Mouse (Mus musculus) lung, embryonic 16.5 days (tissue): ENCODE data around the gene Iqgap3. TPM values are rescaled to one million over a fixed set of nuclear protein-coding genes. Genes with fewer than 3 reads are reported as not detected.

Source experiments
- ATAC-seq: fragments of 200-750 bp; cut with Nextera tagmentation; 2 replicates; pipeline ENCODE4 v1.8.0; 2017; ENCODE audit warnings: low read depth, mild to moderate bottlenecking, moderate library complexity
- H3K27ac ChIP-seq: fragments of 300-500 bp; sonication (generic); 2 replicates; pipeline ENCODE4 v1.5.1; 2014; ENCODE audit warnings: mild to moderate bottlenecking, control low read depth, low read length
- H3K27me3 ChIP-seq: fragments of 300-500 bp; sonication (generic); 2 replicates; pipeline ENCODE4 v1.6.1; 2014; ENCODE audit warnings: low read depth, low read length, mixed read lengths; ENCODE audit not compliant: control insufficient read depth, insufficient read depth
- H3K36me3 ChIP-seq: fragments of 300-500 bp; sonication (generic); 2 replicates; pipeline ENCODE4 v1.6.1; 2014; ENCODE audit warnings: low read length; ENCODE audit not compliant: control insufficient read depth, insufficient read depth
- H3K4me1 ChIP-seq: fragments of 300-500 bp; sonication (generic); replicated peaks from 2 replicates; pipeline ENCODE4 v1.6.1; 2014; ENCODE audit warnings: low read length, mixed read lengths; ENCODE audit not compliant: control insufficient read depth, insufficient read depth
- H3K4me2 ChIP-seq: fragments of 300-500 bp; sonication (generic); 2 replicates; pipeline ENCODE4 v1.6.1; 2014; ENCODE audit warnings: low read depth, low read length, control low read depth
- H3K4me3 ChIP-seq: fragments of 300-500 bp; sonication (generic); 2 replicates; pipeline ENCODE4 v1.5.1; 2014; ENCODE audit warnings: mild to moderate bottlenecking, low read length, control low read depth
- H3K9ac ChIP-seq: fragments of 300-500 bp; sonication (generic); 2 replicates; pipeline ENCODE4 v1.6.1; 2014; ENCODE audit warnings: low read length, control low read depth
- H3K9me3 ChIP-seq: fragments of 300-500 bp; sonication (generic); 2 replicates; pipeline ENCODE4 v1.6.1; 2016; ENCODE audit warnings: low read length; ENCODE audit not compliant: control insufficient read depth
- WGBS: fragments of 180-500 bp; shearing (Covaris S2); extraction: QIAGEN DNeasy Blood & Tissue Kit; methylation state at CpG from one replicate; pipeline ENCODE4 v1.1.7; 2014; 5-methylcytosine and 5-hydroxymethylcytosine counted together
- polyA plus RNA-seq: library from polyadenylated mRNA; unstranded; fragments of >200 nt; fragmentation: Nextera tagmentation; extraction: Ambion mirVana; gene quantifications from 2 replicates; pipeline ENCODE4 v1.2.1, GENCODE M21; 2015

The Iqgap3 gene
- polyA plus RNA-seq, 1 experiment from 2014 or later: 26.9 TPM

- 6% methylated on average over 11 of the region's 11 CpGs for WGBS
- H3K9ac ChIP-seq: peak overlapping the region; percentile 44
- peak overlapping the region; percentile 66 for H3K4me3 ChIP-seq
Observed at GRCm38 (mm10) chr3:88140178-88140902, 58.6 kb downstream of the Iqgap3 start.

DNA sequence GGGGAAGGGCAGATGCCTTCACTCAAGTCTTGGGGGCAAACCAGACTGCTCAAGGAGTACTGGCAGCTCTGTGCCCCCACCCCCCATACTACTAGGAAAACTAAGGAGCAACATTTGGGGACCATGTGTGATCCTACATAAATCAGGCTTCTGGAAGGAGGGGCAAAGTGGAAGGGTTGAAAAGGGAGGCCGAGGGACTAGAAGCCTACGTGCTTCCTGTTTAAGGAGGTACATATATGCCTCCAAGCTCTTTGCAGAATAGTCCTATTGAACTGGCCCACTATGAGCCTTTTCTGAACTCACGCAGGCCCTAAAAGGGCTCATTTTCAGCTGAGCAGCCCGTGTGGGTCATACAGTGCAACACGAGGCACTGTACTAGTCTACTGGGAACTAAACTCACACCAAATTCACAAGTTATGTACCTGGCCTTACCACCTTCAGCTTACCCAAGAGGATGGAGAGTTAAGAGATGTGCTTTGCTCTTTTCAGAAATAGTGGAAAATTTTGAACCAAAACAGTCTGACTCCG, 59.2 kb downstream of the Iqgap3 start:
- peaks cover 58% of the 10 kb centered on the region for H3K4me1 ChIP-seq
- peak overlapping the region; percentile 92 for H3K4me2 ChIP-seq
- no peaks in the 10 kb centered on the region for H3K36me3 ChIP-seq
- peak overlapping the region; percentile 88 for H3K4me3 ChIP-seq
- H3K27ac ChIP-seq: peak overlapping the region; percentile 99
- 24% methylated on average over 6 of the region's 6 CpGs for WGBS
- ATAC-seq: no peak
- no peaks in the 10 kb centered on the region for H3K9me3 ChIP-seq
- H3K27me3 ChIP-seq: no peaks in the 10 kb centered on the region
- peak overlapping the region; percentile 44 for H3K9ac ChIP-seq

More at GRCm38 (mm10) chr3:88140178-88140902, 58.6 kb downstream of the Iqgap3 start:
- Histone ChIP-seq H3K4me1 (peaks cover 52% of the 10 kb centered on the region), H3K27me3 (no peaks in the 10 kb centered on the region), H3K27ac (peak overlapping the region; percentile 99), H3K36me3 (no peaks in the 10 kb centered on the region), H3K9me3 (no peaks in the 10 kb centered on the region), H3K4me2 (peak overlapping the region; percentile 92)
- no peak for ATAC-seq

- Histone ChIP-seq H3K9me3 (no peaks in the 10 kb centered on the region), H3K4me1 (peaks cover 63% of the 10 kb centered on the region), H3K4me2 (peak overlapping the region; percentile 92), H3K9ac (peak overlapping the region; percentile 65), H3K27me3 (no peaks in the 10 kb centered on the region), H3K4me3 (peak overlapping the region; percentile 88), H3K27ac (peak overlapping the region; percentile 99), H3K36me3 (no peaks in the 10 kb centered on the region)
- no peak for ATAC-seq
- WGBS: 7% methylated on average over 9 of the region's 9 CpGs
Observed at GRCm38 (mm10) chr3:88141439-88141786, 59.6 kb downstream of the Iqgap3 start.

- no peaks in the 10 kb centered on the region for H3K36me3 ChIP-seq
- no peaks in the 10 kb centered on the region for H3K27me3 ChIP-seq
- no peaks in the 10 kb centered on the region for H3K9me3 ChIP-seq
- peak; percentile 87 for ATAC-seq
- H3K4me3 ChIP-seq: peak within 1 kb of the TSS; percentile 88
- peak within 1 kb of the TSS; percentile 92 for H3K4me2 ChIP-seq
- peak within 1 kb of the TSS; percentile 99 for H3K27ac ChIP-seq
- peak within 1 kb of the TSS; percentile 90 for H3K9ac ChIP-seq
- WGBS: under 1% methylated on average over 48 of the region's 52 CpGs
- peaks cover 66% of the 10 kb centered on the region for H3K4me1 ChIP-seq
Observed at GRCm38 (mm10) chr3:88141787-88142523, 60.2 kb downstream of the Iqgap3 start, which contains the start of gene Mef2d. Gene Mef2d, plus strand, starts transcription at chr3:88142372.

GRCm38 (mm10) chr3:88142546-88142915, 60.8 kb downstream of the Iqgap3 start:
- peak overlapping the region; percentile 99 for H3K27ac ChIP-seq
- H3K36me3 ChIP-seq: no peaks in the 10 kb centered on the region
- H3K27me3 ChIP-seq: no peaks in the 10 kb centered on the region
- H3K4me1 ChIP-seq: peaks cover 64% of the 10 kb centered on the region
- peak overlapping the region; percentile 71 for H3K4me2 ChIP-seq
- peak overlapping the region; percentile 88 for H3K4me3 ChIP-seq
- peak overlapping the region; percentile 90 for H3K9ac ChIP-seq
- WGBS: under 1% methylated on average over 56 of the region's 57 CpGs
- ATAC-seq: peak; percentile 26
- H3K9me3 ChIP-seq: no peaks in the 10 kb centered on the region

DNA sequence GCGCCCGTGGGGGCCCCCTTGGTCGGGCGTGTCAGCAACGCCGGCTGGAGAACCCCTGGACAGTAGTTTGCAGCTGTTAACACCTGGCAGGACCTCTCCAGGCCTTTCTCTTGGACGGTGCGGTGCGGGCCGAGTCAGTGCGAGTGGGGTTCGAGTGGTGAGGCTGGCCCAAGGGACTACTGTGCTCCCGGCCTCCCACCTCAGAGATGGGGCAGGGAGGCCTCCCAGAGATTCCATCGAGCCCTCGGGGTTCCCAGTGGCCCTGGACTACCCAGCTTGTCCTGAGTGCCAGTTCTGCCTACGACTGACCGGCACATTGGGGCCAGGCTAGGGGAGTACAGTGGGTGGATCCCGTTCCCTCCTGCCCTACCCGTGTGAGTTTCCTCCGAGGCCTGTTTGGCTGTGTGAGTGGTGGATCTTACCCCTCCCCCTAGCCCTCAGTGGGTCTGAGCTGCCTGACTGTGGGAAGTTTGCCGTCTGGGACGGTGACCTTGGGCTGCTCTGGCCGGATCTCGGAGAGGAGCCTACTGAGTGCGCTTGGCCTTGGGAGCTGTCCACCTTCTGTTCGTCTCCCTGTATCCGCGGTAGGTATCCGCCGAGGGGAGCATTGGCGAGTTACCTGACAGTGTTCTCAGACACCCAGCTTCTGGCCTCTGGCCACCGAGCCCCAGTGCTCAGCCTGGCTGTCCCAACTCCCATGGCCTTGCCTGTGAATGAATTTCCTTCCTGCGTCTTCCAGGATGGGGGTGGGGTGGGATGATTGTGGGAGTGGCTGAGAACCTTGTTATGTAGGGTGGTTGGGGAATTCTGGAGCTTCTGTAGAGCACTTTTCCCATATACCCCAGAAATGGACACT, 61.4 kb downstream of the Iqgap3 start:
- peak overlapping the region; percentile 99 for H3K27ac ChIP-seq
- peak overlapping the region; percentile 88 for H3K4me3 ChIP-seq
- H3K4me1 ChIP-seq: peaks cover 64% of the 10 kb centered on the region
- H3K9ac ChIP-seq: peak overlapping the region; percentile 90
- no peaks in the 10 kb centered on the region for H3K9me3 ChIP-seq
- WGBS: under 1% methylated on average over 33 of the region's 33 CpGs
- H3K36me3 ChIP-seq: no peaks in the 10 kb centered on the region
- ATAC-seq: 0 out of 2 replicates have a peak, but pooled peaks have one; percentile 1
- H3K27me3 ChIP-seq: no peaks in the 10 kb centered on the region
- H3K4me2 ChIP-seq: peak overlapping the region; percentile 71

DNA sequence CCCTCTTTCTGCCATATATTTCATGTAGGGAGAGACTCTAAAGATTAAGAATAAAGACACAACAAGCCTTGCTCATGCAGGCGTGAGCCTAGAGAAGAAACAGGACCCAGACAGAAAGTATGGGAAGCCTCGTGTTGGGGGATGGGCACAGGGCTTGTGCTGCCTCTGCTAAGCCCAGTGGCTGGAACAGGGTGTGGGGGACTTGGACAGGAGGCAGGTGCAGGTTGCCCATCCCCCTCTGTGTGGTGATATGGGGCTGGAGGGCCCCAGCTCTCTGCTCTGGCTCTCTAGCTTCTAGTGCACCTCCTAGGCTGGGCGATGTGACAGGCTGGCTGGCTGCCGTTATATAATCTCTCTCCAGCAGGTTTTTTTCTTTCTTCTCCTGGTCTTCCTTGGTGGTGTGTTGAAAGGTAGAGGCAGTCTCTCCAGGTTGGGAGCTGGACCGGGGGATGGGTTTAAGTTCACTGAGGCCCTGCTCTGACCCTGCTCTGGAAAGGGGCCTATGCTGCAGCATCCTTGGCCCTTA, 62.3 kb downstream of the Iqgap3 start:
- ATAC-seq: no peak
- Histone ChIP-seq H3K4me2 (peak overlapping the region; percentile 71), H3K9me3 (no peaks in the 10 kb centered on the region), H3K27ac (peak overlapping the region; percentile 99), H3K4me1 (peaks cover 68% of the 10 kb centered on the region), H3K36me3 (no peaks in the 10 kb centered on the region), H3K4me3 (peak overlapping the region; percentile 88), H3K9ac (peak overlapping the region; percentile 90), H3K27me3 (no peaks in the 10 kb centered on the region)
- 12% methylated on average over 5 of the region's 5 CpGs for WGBS

DNA sequence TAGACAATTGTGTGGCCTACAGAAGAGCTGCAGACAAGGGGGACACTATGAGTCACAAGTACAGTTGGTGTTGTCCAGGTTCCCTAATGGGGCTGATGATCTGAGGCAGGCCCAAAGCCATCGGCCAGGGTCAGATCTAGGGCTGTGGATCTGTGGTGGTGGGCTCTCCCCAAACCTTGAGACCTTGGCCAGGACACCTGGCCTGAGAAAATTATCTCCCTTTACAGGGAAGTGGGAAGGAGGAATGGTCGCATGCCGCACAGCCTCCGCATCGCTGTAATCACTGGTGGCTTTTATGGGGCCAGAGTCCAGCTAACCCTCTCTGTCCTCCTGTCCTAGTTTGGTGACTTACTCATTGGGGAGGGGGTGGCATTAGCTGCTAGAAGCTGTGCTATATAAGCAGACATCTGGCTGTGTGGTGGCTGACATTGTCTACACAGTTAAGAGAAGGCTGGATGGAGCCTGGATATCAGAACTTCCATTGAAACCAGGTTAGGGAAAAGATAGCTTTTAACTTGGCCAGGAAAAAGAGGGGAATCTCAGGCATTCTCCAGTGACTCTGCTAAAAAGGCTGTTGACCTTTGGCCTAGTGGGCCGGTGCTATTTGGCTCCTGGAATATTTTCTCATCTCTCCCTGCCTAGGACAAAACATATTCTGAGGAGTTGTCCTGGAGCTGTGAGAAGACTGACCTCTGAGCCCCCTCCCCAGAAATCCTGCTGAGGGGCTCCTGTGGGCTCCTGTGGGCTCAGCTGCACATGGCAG, 63.1 kb downstream of the Iqgap3 start:
- H3K9me3 ChIP-seq: no peaks in the 10 kb centered on the region
- H3K4me1 ChIP-seq: peaks cover 68% of the 10 kb centered on the region
- no peak for ATAC-seq
- peak overlapping the region; percentile 88 for H3K4me3 ChIP-seq
- H3K27me3 ChIP-seq: no peaks in the 10 kb centered on the region
- 72% methylated on average over 6 of the region's 6 CpGs for WGBS
- no peaks in the 10 kb centered on the region for H3K36me3 ChIP-seq
- H3K9ac ChIP-seq: peak overlapping the region; percentile 90
- H3K27ac ChIP-seq: no peak overlapping the region
- H3K4me2 ChIP-seq: peak overlapping the region; percentile 71
